Mouse (Mus musculus): Measurements from ENCODE around the gene Mmd.

DNA sequence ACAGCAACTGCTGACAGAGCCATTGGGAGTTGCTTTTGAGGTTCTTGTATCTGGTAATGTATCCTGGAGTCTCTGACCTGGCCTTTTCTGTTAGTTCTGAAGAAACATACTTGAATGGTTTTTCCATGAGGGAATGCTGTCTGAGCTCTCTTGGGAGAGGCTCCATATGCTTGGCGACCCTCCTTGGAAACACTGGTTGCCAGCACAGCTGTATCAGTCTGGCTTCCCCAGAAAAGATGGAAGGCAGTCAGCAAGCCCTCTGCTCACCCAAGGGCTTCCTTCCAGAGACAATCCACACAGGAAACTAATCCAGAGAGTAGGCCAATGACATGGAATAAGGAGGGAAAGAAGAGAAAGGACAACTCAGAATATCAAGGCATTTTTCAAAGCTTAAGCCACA lies 77.6 kb downstream of the Mmd start:
- no peak for TF ChIP-seq CTCF (IDR thresholded peaks at IDR 0.05; ENCODE audit: extremely low read depth, insufficient read length, insufficient replicate concordance, low read depth, low read length)
- no peak for TF ChIP-seq POLR2A (IDR thresholded peaks at IDR 0.05; ENCODE audit: low read depth, low read length)
